Mouse (Mus musculus): ENCODE measurements at regions not wholly inside any gene's neighbourhood (a gene's known extent, or its start where the extent isn't known, plus 50 kb on each side); places are given as distances from the start of the nearest gene placed in this dataset.

- no peak for DNase-seq (ENCODE audit: low read depth, low spot score)
Observed at GRCm38 (mm10) chr14:87346812-87347211, 69.6 kb upstream of the Tdrd3 start.

GRCm38 (mm10) chr14:87348825-87349224, 67.6 kb upstream of the Tdrd3 start:
- DNase-seq (ENCODE audit: low read depth, low spot score): no peak

- no peak for DNase-seq (ENCODE audit: low read depth, low spot score)
Observed at GRCm38 (mm10) chr14:87365793-87366192, 50.6 kb upstream of the Tdrd3 start.

All from ES-CJ7 (cell line).